Mouse (Mus musculus): ENCODE results near the gene Wdr20. TPM values are rescaled to one million over a fixed set of nuclear protein-coding genes. Genes with fewer than 3 reads are reported as not detected.

Gene Wdr20
- polyA plus RNA-seq, 1 experiment = 31.2 TPM

DNA sequence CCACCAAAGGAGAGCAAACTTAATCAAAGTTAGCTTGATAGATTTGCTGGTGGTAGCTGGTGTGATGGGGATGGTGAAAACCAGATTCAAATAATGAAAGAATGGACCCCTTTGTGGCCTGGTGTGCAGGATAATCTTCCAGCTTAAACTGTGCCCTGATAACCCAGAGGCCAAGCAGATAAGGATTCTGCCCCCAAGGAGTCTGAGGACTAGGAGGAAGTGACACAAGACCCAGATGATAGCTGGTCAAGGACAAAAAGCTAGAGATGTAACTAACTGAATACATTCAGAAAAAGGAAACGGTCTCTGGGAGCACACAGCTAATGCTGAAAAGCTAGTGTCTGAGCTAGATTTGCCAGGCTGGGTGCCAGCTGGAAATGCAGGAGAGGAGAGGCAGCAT is 114.2 kb downstream of the Wdr20 start:
- DNase-seq (ENCODE audit: low spot score) = no peak

Other genes with a start within 250 kb of the Wdr20 start
- gene Dync1h1, start 136.5 kb upstream of the Wdr20 start, polyA plus RNA-seq (2012; rRNA removed) = 114 and 172 TPM in 2 replicates
- not detected in 2 replicates for gene 1700001K19Rik, start 55.3 kb upstream of the Wdr20 start, polyA plus RNA-seq (2012; rRNA removed)
- gene Hsp90aa1, start 35.2 kb upstream of the Wdr20 start, polyA plus RNA-seq (2012; rRNA removed) = 104 and 117 TPM in 2 replicates
- gene Mok, start 103.0 kb downstream of the Wdr20 start, polyA plus RNA-seq (2012; rRNA removed) = 1.1 and 1.2 TPM in 2 replicates
- gene Zfp839, start 112.3 kb downstream of the Wdr20 start, polyA plus RNA-seq (2012; rRNA removed) = 8.5 and 10.1 TPM in 2 replicates
- 49.9 and 61.5 TPM in 2 replicates for gene Cinp, start 151.2 kb downstream of the Wdr20 start, polyA plus RNA-seq (2012; rRNA removed)
- gene Tecpr2, start 151.3 kb downstream of the Wdr20 start, polyA plus RNA-seq (2012; rRNA removed) = 5.3 and 5.4 TPM in 2 replicates
- gene Ankrd9, start 241.1 kb downstream of the Wdr20 start, polyA plus RNA-seq (2012; rRNA removed) = 25.1 and 28.9 TPM in 2 replicates